Mouse (Mus musculus) intestine, embryonic 15.5 days (tissue): Measurements from ENCODE around the gene Gamt. TPM values are rescaled to one million over a fixed set of nuclear protein-coding genes. Genes with fewer than 3 reads are reported as not detected.
"Not testable (repeated sequence)": the region's sequence is repeated elsewhere in the genome, so short reads cannot be mapped to it uniquely, and the experiment has no call there.

Source experiments
- ATAC-seq: fragments of 200-750 bp; cut with Nextera tagmentation; 2 replicates; pipeline ENCODE4 v1.8.0; 2017; ENCODE audit warnings: moderate TSS enrichment, moderate library complexity
- H3K27ac ChIP-seq: fragments of 300-500 bp; sonication (generic); 2 replicates; pipeline ENCODE4 v1.5.1; 2015; ENCODE audit warnings: mild to moderate bottlenecking, inconsistent platforms
- H3K27me3 ChIP-seq: fragments of 300-500 bp; sonication (generic); replicated peaks from 2 replicates; pipeline ENCODE4 v1.6.1; 2015; ENCODE audit warnings: inconsistent platforms
- H3K36me3 ChIP-seq: fragments of 300-500 bp; sonication (generic); 2 replicates; pipeline ENCODE4 v1.6.1; 2015; ENCODE audit warnings: inconsistent platforms
- H3K4me1 ChIP-seq: fragments of 300-500 bp; sonication (generic); replicated peaks from 2 replicates; pipeline ENCODE4 v1.6.1; 2015; ENCODE audit warnings: inconsistent platforms
- H3K4me2 ChIP-seq: fragments of 300-500 bp; sonication (generic); replicated peaks from 2 replicates; pipeline ENCODE4 v1.6.1; 2015; ENCODE audit warnings: mild to moderate bottlenecking, inconsistent platforms
- H3K4me3 ChIP-seq: fragments of 300-500 bp; sonication (generic); replicated peaks from 2 replicates; pipeline ENCODE4 v1.5.1; 2015; ENCODE audit warnings: inconsistent platforms
- H3K9ac ChIP-seq: fragments of 300-500 bp; sonication (generic); 2 replicates; pipeline ENCODE4 v1.6.1; 2015; ENCODE audit warnings: inconsistent platforms
- H3K9me3 ChIP-seq: fragments of 300-500 bp; sonication (generic); 2 replicates; pipeline ENCODE4 v1.6.1; 2016; ENCODE audit warnings: inconsistent platforms
- WGBS: fragments of 180-500 bp; shearing (Covaris S2); methylation state at CpG from one replicate; pipeline ENCODE4 v1.1.7; 2015; 5-methylcytosine and 5-hydroxymethylcytosine counted together
- polyA plus RNA-seq: library from polyadenylated mRNA; unstranded; fragments of >200 nt; fragmentation: Nextera tagmentation; extraction: Ambion mirVana; gene quantifications from 2 replicates; pipeline ENCODE4 v1.2.1, GENCODE M21; 2015

Gamt gene
- polyA plus RNA-seq, 1 experiment from 2014 or later, result 71.0 TPM

GRCm38 (mm10) chr10:80215048-80215772 lies 45.6 kb downstream of the Gamt start:
- no peak overlapping the region for H3K4me2 ChIP-seq
- no peaks in the 10 kb centered on the region for H3K27me3 ChIP-seq
- no peaks in the 10 kb centered on the region for H3K36me3 ChIP-seq
- no peak for ATAC-seq
- H3K4me1 ChIP-seq, result no peaks in the 10 kb centered on the region
- no peak overlapping the region for H3K27ac ChIP-seq
- H3K9ac ChIP-seq, result no peak overlapping the region
- no peaks in the 10 kb centered on the region for H3K9me3 ChIP-seq
- no peak overlapping the region for H3K4me3 ChIP-seq
- WGBS, result 35% methylated on average over 16 of the region's 16 CpGs

GRCm38 (mm10) chr10:80211547-80212103 lies 49.2 kb downstream of the Gamt start:
- ATAC-seq, H3K9ac ChIP-seq, H3K27ac ChIP-seq, H3K27me3 ChIP-seq, H3K4me1 ChIP-seq, H3K9me3 ChIP-seq, H3K36me3 ChIP-seq, H3K4me2 ChIP-seq, H3K4me3 ChIP-seq: not testable (repeated sequence)
- WGBS, result 72% methylated on average over 7 of the region's 7 CpGs

GRCm38 (mm10) chr10:80208841-80209371 lies 51.9 kb downstream of the Gamt start:
- H3K36me3 ChIP-seq, result no peaks in the 10 kb centered on the region
- H3K27ac ChIP-seq, result no peak overlapping the region
- no peaks in the 10 kb centered on the region for H3K4me1 ChIP-seq
- H3K9ac ChIP-seq, result peak overlapping the region; percentile 26; the same call in 1 of the 2 replicates
- 18% methylated on average over 24 of the region's 24 CpGs for WGBS
- ATAC-seq, result no peak
- H3K4me2 ChIP-seq, result no peak overlapping the region; the same call in 1 of the 2 replicates
- no peak overlapping the region for H3K4me3 ChIP-seq
- no peaks in the 10 kb centered on the region for H3K9me3 ChIP-seq
- H3K27me3 ChIP-seq, result no peaks in the 10 kb centered on the region

GRCm38 (mm10) chr10:80208248-80208647 lies 52.6 kb downstream of the Gamt start:
- Histone ChIP-seq H3K9me3 (no peaks in the 10 kb centered on the region), H3K27me3 (no peaks in the 10 kb centered on the region), H3K4me3 (no peak overlapping the region), H3K9ac (no peak overlapping the region), H3K4me2 (no peak overlapping the region), H3K27ac (no peak overlapping the region), H3K36me3 (no peaks in the 10 kb centered on the region), H3K4me1 (no peaks in the 10 kb centered on the region)
- WGBS, result 65% methylated on average over 4 of the region's 4 CpGs
- ATAC-seq, result no peak

Other genes with a start within 250 kb of the Gamt start
- 6.3 and 6.5 TPM in 2 replicates for gene Arhgap45, start 244.4 kb downstream of the Gamt start, polyA plus RNA-seq
- 206 and 218 TPM in 2 replicates for gene Polr2e, start 221.2 kb downstream of the Gamt start, polyA plus RNA-seq
- gene Gpx4, start 213.8 kb downstream of the Gamt start, polyA plus RNA-seq, result 712 and 771 TPM in 2 replicates
- gene Sbno2, start 155.4 kb downstream of the Gamt start, polyA plus RNA-seq, result 12.8 and 14.0 TPM in 2 replicates
- gene Stk11, start 145.2 kb downstream of the Gamt start, polyA plus RNA-seq, result 14.4 and 21.2 TPM in 2 replicates
- 701 and 737 TPM in 2 replicates for gene Atp5d, start 122.4 kb downstream of the Gamt start, polyA plus RNA-seq
- gene Cbarp, start 120.2 kb downstream of the Gamt start, polyA plus RNA-seq, result 4.8 and 5.1 TPM in 2 replicates
- 14.1 and 16.1 TPM in 2 replicates for gene Midn, start 112.7 kb downstream of the Gamt start, polyA plus RNA-seq
- 69.4 and 83.9 TPM in 2 replicates for gene Cirbp, start 95.0 kb downstream of the Gamt start, polyA plus RNA-seq
- gene 1600002K03Rik, start 88.1 kb downstream of the Gamt start, polyA plus RNA-seq, result 22.9 and 25.1 TPM in 2 replicates
- 13.6 and 15.0 TPM in 2 replicates for gene Efna2, start 81.5 kb downstream of the Gamt start, polyA plus RNA-seq
- 53.0 and 55.2 TPM in 2 replicates for gene Mum1, start 34.6 kb downstream of the Gamt start, polyA plus RNA-seq
- gene Ndufs7, start 11.9 kb downstream of the Gamt start, polyA plus RNA-seq, result 467 and 534 TPM in 2 replicates
- 53.1 and 57.0 TPM in 2 replicates for gene Dazap1, start 474 bp upstream of the Gamt start, polyA plus RNA-seq
- gene Rps15, start 31.4 kb upstream of the Gamt start, polyA plus RNA-seq, result 974 and 1,020 TPM in 2 replicates
- 4.9 and 6.5 TPM in 2 replicates for gene Apc2, start 35.0 kb upstream of the Gamt start, polyA plus RNA-seq
- gene 2310011J03Rik, start 59.5 kb upstream of the Gamt start, polyA plus RNA-seq, result 51.4 and 51.5 TPM in 2 replicates
- 8.1 and 8.8 TPM in 2 replicates for gene Pcsk4, start 68.5 kb upstream of the Gamt start, polyA plus RNA-seq
- gene Reep6, start 68.9 kb upstream of the Gamt start, polyA plus RNA-seq, result 132 and 159 TPM in 2 replicates
- 19.3 and 20.4 TPM in 2 replicates for gene Adamtsl5, start 87.4 kb upstream of the Gamt start, polyA plus RNA-seq
- gene Plk5, start 95.4 kb upstream of the Gamt start, polyA plus RNA-seq, result 0.32 and 0.63 TPM in 2 replicates
- gene Mex3d, start 126.6 kb upstream of the Gamt start, polyA plus RNA-seq, result 5.5 and 6.9 TPM in 2 replicates
- gene Mbd3, start 138.5 kb upstream of the Gamt start, polyA plus RNA-seq, result 180 and 201 TPM in 2 replicates
- gene Uqcr11, start 145.8 kb upstream of the Gamt start, polyA plus RNA-seq, result 890 and 1,161 TPM in 2 replicates
- 91.7 and 94.2 TPM in 2 replicates for gene Tcf3, start 172.6 kb upstream of the Gamt start, polyA plus RNA-seq
- gene Onecut3, start 233.8 kb upstream of the Gamt start, polyA plus RNA-seq, result 0.06 and 0.10 TPM in 2 replicates